Mouse (Mus musculus) CH12.LX (cell line): ENCODE data around the gene Krt90. TPM values are rescaled to one million over a fixed set of nuclear protein-coding genes. Genes with fewer than 3 reads are reported as not detected.

Experiments used
- DNase-seq: peaks from one replicate; pipeline ENCODE4 v3.0.0-alpha.2; 2013; ENCODE audit errors: extremely low read depth
- H3K27ac ChIP-seq: 2 replicates; pipeline ENCODE4 v1.5.1; 2012; ENCODE audit warnings: low read depth, mild to moderate bottlenecking, control low read depth, moderate library complexity; ENCODE audit not compliant: insufficient read depth
- H3K27me3 ChIP-seq: replicated peaks from 2 replicates; pipeline ENCODE3; 2012; ENCODE audit warnings: inconsistent platforms
- H3K36me3 ChIP-seq, 2 experiments: replicated peaks in 1 of 2; 2 replicates each; pipeline versions ENCODE3 to v1.6.1; 2012; ENCODE audit warnings: inconsistent platforms in 1 of 2, low read length in 1 of 2, mild to moderate bottlenecking in 1 of 2, mixed read lengths in 1 of 2, moderate library complexity in 1 of 2; ENCODE audit not compliant: control insufficient read depth in 1 of 2, insufficient read depth in 1 of 2
- H3K4me1 ChIP-seq, 2 experiments: 2 replicates each; pipeline ENCODE4 v1.6.1; 2012; ENCODE audit warnings: inconsistent platforms in 1 of 2, moderate library complexity in 1 of 2; ENCODE audit not compliant: insufficient read depth in 2 of 2, control insufficient read depth in 1 of 2
- H3K4me2 ChIP-seq: 2 replicates; pipeline ENCODE4 v1.6.1; 2012; ENCODE audit warnings: low read depth, mild to moderate bottlenecking, control low read depth; ENCODE audit not compliant: poor library complexity, insufficient read depth, severe bottlenecking
- H3K4me3 ChIP-seq, 3 experiments: fragments of 150-350 bp in 1 of 3; sonication (generic) in 1 of 3; replicated peaks in 1 of 3; 2 replicates each; pipeline versions ENCODE3 to v1.5.1; 2011 to 2012; ENCODE audit warnings: low read depth in 2 of 3, low read length in 2 of 3, mild to moderate bottlenecking in 2 of 3, moderate library complexity in 2 of 3, control low read depth in 1 of 3, improper control_type of control experiment in 1 of 3, inconsistent platforms in 1 of 3, mixed read lengths in 1 of 3; ENCODE audit not compliant: poor library complexity in 1 of 3
- H3K79me2 ChIP-seq: replicated peaks from 2 replicates; pipeline ENCODE4 v1.6.1; 2012; ENCODE audit warnings: mild to moderate bottlenecking, moderate library complexity; ENCODE audit not compliant: control insufficient read depth, poor library complexity, insufficient read depth, severe bottlenecking; ENCODE audit errors: extremely low read depth
- H3K9ac ChIP-seq: 2 replicates; pipeline ENCODE4 v1.6.1; 2012; ENCODE audit warnings: low read depth, mild to moderate bottlenecking, control low read depth, moderate library complexity; ENCODE audit not compliant: insufficient read depth
- H3K9me3 ChIP-seq: replicated peaks from 2 replicates; pipeline ENCODE3; 2012; ENCODE audit warnings: low read length, inconsistent platforms, mixed read lengths
- CTCF ChIP-seq, 2 experiments: IDR thresholded peaks in 1 of 2; conservative IDR thresholded peaks in 1 of 2; 2 replicates each; pipeline ENCODE4 v1.5.1; 2011 to 2012; ENCODE audit warnings: low read depth in 2 of 2, low read length in 2 of 2, improper control_type of control experiment in 1 of 2, inconsistent platforms in 1 of 2, mild to moderate bottlenecking in 1 of 2, moderate library complexity in 1 of 2
- E2F4 ChIP-seq: IDR thresholded peaks from 2 replicates; pipeline ENCODE4 v1.6.1; 2011; ENCODE audit warnings: low read depth, low read length, improper control_type of control experiment; ENCODE audit not compliant: insufficient replicate concordance
- EP300 ChIP-seq: IDR thresholded peaks from 2 replicates; pipeline ENCODE4 v1.6.1; 2011; ENCODE audit warnings: low read length, improper control_type of control experiment
- GABPA ChIP-seq: IDR thresholded peaks from 2 replicates; pipeline ENCODE4 v1.6.1; 2012; ENCODE audit warnings: low read depth, low read length, improper control_type of control experiment, inconsistent platforms; ENCODE audit not compliant: insufficient replicate concordance
- HCFC1 ChIP-seq: IDR thresholded peaks from 2 replicates; pipeline ENCODE4 v1.6.1; 2012; ENCODE audit warnings: low read depth, mild to moderate bottlenecking, inconsistent platforms, low read length, improper control_type of control experiment
- IRF4 ChIP-seq: IDR thresholded peaks from 2 replicates; pipeline ENCODE4 v1.6.1; 2014; ENCODE audit warnings: low read depth, mild to moderate bottlenecking, inconsistent platforms, low read length, improper control_type of control experiment
- JUN ChIP-seq: IDR thresholded peaks from 2 replicates; pipeline ENCODE4 v1.6.1; 2011; ENCODE audit warnings: low read depth, mild to moderate bottlenecking, low read length, improper control_type of control experiment, moderate library complexity; ENCODE audit not compliant: insufficient read depth
- MAFK ChIP-seq: IDR thresholded peaks from 2 replicates; pipeline ENCODE4 v1.6.1; 2011; ENCODE audit warnings: low read length, improper control_type of control experiment; ENCODE audit not compliant: insufficient replicate concordance
- MAZ ChIP-seq: IDR thresholded peaks from 2 replicates; pipeline ENCODE4 v1.6.1; 2012; ENCODE audit warnings: low read depth, mild to moderate bottlenecking, inconsistent platforms, low read length, improper control_type of control experiment, moderate library complexity
- MEF2A ChIP-seq: IDR thresholded peaks from 2 replicates; pipeline ENCODE4 v1.6.1; 2014; ENCODE audit warnings: low read depth, mild to moderate bottlenecking, inconsistent platforms, low read length, improper control_type of control experiment, borderline replicate concordance
- MYC ChIP-seq: IDR thresholded peaks from 2 replicates; pipeline ENCODE4 v1.6.1; 2011; ENCODE audit warnings: low read depth, mild to moderate bottlenecking, improper control_type of control experiment, low read length
- NELFE ChIP-seq: IDR thresholded peaks from 2 replicates; pipeline ENCODE4 v1.6.1; 2011; ENCODE audit warnings: low read depth, low read length, improper control_type of control experiment
- NRF1 ChIP-seq: IDR thresholded peaks from 2 replicates; pipeline ENCODE4 v1.6.1; 2014; ENCODE audit warnings: low read depth, mild to moderate bottlenecking, inconsistent platforms, low read length, improper control_type of control experiment, moderate library complexity
- POLR2A ChIP-seq: IDR thresholded peaks from 2 replicates; pipeline ENCODE4 v1.6.1; 2011; ENCODE audit warnings: low read depth, mild to moderate bottlenecking, improper control_type of control experiment, low read length
- RAD21 ChIP-seq: IDR thresholded peaks from 2 replicates; pipeline ENCODE4 v1.6.1; 2011; ENCODE audit warnings: low read depth, mild to moderate bottlenecking, low read length, improper control_type of control experiment, moderate library complexity
- RCOR1 ChIP-seq: conservative IDR thresholded peaks from 2 replicates; pipeline ENCODE4 v1.6.1; 2012; ENCODE audit warnings: low read depth, mild to moderate bottlenecking, inconsistent platforms, low read length, improper control_type of control experiment
- SIN3A ChIP-seq: IDR thresholded peaks from 2 replicates; pipeline ENCODE4 v1.6.1; 2012; ENCODE audit warnings: low read length, improper control_type of control experiment, inconsistent platforms
- SMC3 ChIP-seq: IDR thresholded peaks from 2 replicates; pipeline ENCODE4 v1.6.1; 2011; ENCODE audit warnings: low read depth, low read length, improper control_type of control experiment
- ZMIZ1 ChIP-seq: IDR thresholded peaks from 2 replicates; pipeline ENCODE4 v1.6.1; 2012; ENCODE audit warnings: low read depth, mild to moderate bottlenecking, inconsistent platforms, low read length, improper control_type of control experiment
- ZNF384 ChIP-seq: IDR thresholded peaks from 2 replicates; pipeline ENCODE4 v1.6.1; 2012; ENCODE audit warnings: low read depth, low read length, improper control_type of control experiment, inconsistent platforms
- dilution Hi-C: fragments of 300-500 bp; cut with MboI; formaldehyde crosslinking; loops from 2 replicates; pipeline ENCODE4 v1.14.3; 2020; ENCODE audit warnings: low sequenced_read_pairs; ENCODE audit not compliant: extremely low pct_unique_long_range_greater_than_20kb, extremely low pct_ligation_motif_present
- in situ Hi-C: fragments of 300-500 bp; cut with MboI; formaldehyde crosslinking; loops from 3 replicates; pipeline ENCODE4 v1.14.3; 2019; ENCODE audit warnings: low sequenced_read_pairs, low pct_ligation_motif_present, low pct_unique_long_range_greater_than_20kb, mixed read lengths
- polyA plus RNA-seq: library from polyadenylated mRNA; unstranded; fragments of >175 nt; gene quantifications from 2 replicates; pipeline ENCODE4 v1.2.1, GENCODE M21; 2012; ENCODE audit warnings: low read depth; ENCODE audit not compliant: insufficient read length
- total RNA-seq, 2 experiments: library from RNA; depleted of rRNA; stranded (reverse); fragments of 300-350 nt in 1 of 2; fragments of >200 nt in 1 of 2; gene quantifications; 2 replicates each; pipeline ENCODE4 v1.2.3; 2012 to 2014

The Krt90 gene
- total and polyA plus RNA-seq, 3 experiments, result not detected

DNA sequence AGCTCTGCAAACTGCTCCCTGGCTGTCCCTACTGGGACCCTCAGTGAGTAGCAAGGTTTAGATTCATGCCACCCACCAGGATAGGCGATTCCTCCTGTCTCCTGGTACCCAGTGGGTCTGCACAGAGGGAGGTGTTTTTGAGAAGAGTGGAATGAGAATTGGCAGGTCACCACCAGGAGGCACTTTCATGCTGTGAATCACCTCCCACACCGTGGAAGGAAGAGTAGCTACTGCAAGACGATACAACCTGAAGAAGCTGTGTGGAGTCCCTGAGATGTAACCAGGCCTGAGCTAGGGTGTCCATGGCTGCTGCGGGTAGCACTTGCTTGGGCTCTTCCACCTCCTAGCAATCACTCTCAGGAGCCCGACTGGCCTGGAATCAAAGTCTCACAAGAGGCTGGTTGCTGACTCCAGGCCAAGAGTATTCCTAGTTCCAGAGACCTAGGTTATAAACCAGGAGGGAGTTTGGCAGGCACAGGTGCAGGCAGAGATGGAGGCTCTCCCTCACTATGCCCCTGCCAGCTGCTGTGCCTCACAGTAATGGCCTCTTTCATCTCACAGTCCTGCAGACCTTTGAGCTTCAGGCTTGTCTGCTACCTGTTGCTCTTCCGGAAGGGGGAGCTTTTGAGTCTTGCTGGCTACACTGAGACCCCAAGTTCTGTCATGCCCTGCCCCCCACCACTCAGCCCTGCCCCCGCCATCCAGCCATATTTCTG, 24.7 kb downstream of the Krt90 start:
- Histone ChIP-seq H3K4me3 (no peak overlapping the region), H3K9me3 (no peaks in the 10 kb centered on the region), H3K79me2 (no peaks in the 10 kb centered on the region), H3K4me1 (no peaks in the 10 kb centered on the region), H3K27me3 (peaks cover 89% of the 10 kb centered on the region), H3K4me2 (no peak overlapping the region), H3K27ac (no peak overlapping the region), H3K9ac (no peak overlapping the region), H3K36me3 (no peaks in the 10 kb centered on the region)
- dilution Hi-C loops, result no loop called here
- TF ChIP-seq ZMIZ1, result no peak
- TF ChIP-seq GABPA, result no peak
- no peak for TF ChIP-seq NELFE
- no peak for TF ChIP-seq MYC
- no peak for TF ChIP-seq SIN3A
- peak; percentile 30 for TF ChIP-seq SMC3
- peak; percentile 42 for TF ChIP-seq RAD21
- TF ChIP-seq MAZ, result no peak
- TF ChIP-seq JUN, result no peak
- peak in 1 of 2 experiments; percentile 48; a peak in 2 of 4 replicates for TF ChIP-seq CTCF (conservative IDR thresholded peaks at IDR 0.05 in 1 of 2, IDR thresholded peaks at IDR 0.05 in 1 of 2; ENCODE audit: low read depth in 2 of 2, low read length in 2 of 2)
- DNase-seq, result peak; percentile 5
- in situ Hi-C loops, result no loop called here

DNA sequence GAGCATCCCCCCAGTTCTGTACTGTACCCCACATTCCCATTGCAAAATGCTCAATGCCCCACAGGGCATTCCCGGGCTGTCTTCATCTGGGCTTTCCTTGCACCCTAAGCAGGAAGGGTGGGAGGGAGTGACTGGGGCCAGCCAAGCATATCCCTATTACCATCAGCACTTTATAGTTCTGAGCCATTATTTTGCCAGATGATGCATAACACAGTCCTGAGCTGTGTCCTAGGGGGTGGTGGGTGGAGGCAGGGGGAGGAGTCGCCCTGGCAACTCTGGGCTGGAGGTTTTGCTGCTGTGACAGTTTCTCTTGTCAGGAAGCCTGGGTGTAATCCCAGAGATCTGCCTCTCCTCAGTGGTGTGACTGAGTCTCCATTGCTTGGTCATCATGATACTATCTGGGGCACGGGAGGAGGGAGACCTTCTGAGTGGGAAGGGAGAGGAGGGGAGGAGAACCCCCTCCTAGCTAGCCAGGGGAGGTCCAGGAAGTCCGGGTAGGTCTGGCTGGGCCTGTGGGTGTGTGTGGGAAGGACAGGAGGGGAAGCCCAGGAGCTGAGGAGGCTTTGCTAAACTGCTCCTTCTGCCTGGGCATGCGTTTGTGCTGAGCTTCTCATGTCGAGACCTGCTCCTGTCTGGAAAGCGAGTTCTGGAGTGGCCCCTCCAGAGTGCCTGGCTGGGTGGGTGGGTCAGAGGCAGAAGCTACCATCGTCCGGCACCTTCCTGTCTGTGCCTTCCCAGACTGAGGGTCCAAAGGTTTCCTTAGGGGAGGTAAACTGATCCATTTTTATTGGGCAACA, 26.5 kb downstream of the Krt90 start:
- H3K36me3 ChIP-seq, result no peaks in the 10 kb centered on the region
- no peak overlapping the region for H3K4me2 ChIP-seq
- no peak overlapping the region for H3K4me3 ChIP-seq
- in situ Hi-C loops (no loop called here), dilution Hi-C loops (no loop called here)
- no peaks in the 10 kb centered on the region for H3K9me3 ChIP-seq
- no peak overlapping the region for H3K27ac ChIP-seq
- peaks cover 92% of the 10 kb centered on the region for H3K27me3 ChIP-seq
- no peaks in the 10 kb centered on the region for H3K4me1 ChIP-seq
- no peaks in the 10 kb centered on the region for H3K79me2 ChIP-seq
- no peak for TF ChIP-seq IRF4
- TF ChIP-seq EP300, result no peak
- TF ChIP-seq MEF2A, result no peak
- no peak for TF ChIP-seq NELFE
- no peak for TF ChIP-seq NRF1
- TF ChIP-seq POLR2A, result no peak
- TF ChIP-seq ZNF384, result no peak
- no peak for TF ChIP-seq RCOR1
- TF ChIP-seq E2F4, result no peak
- no peak for TF ChIP-seq HCFC1
- TF ChIP-seq JUN, result no peak
- no peak for TF ChIP-seq MAZ
- no peak for TF ChIP-seq MAFK
- no peak for TF ChIP-seq SMC3
- TF ChIP-seq CTCF (conservative IDR thresholded peaks at IDR 0.05 in 1 of 2, IDR thresholded peaks at IDR 0.05 in 1 of 2; ENCODE audit: low read depth in 2 of 2, low read length in 2 of 2), result no peak
- TF ChIP-seq, all 38 proteins: peak for 0
- DNase-seq, result no peak
- no peak overlapping the region for H3K9ac ChIP-seq
